Mouse (Mus musculus): ENCODE data around the gene Spats1.
A peak's percentile ranks its signal among the peaks of the same experiment; 100 is the strongest.

GRCm38 (mm10) chr17:45397541-45397940 lies 77.7 kb downstream of the Spats1 start:
- TF ChIP-seq CTCF (IDR thresholded peaks at IDR 0.05; ENCODE audit: extremely low read depth, insufficient read length, insufficient replicate concordance, low read depth, low read length), result peak; percentile 26; the same call in 1 of the 2 replicates
- no peak for TF ChIP-seq POLR2A (IDR thresholded peaks at IDR 0.05; ENCODE audit: low read depth, low read length)

All from small intestine, adult 2 months (tissue).